Mouse (Mus musculus): ENCODE measurements around the gene Zfp628. TPM values are rescaled to one million over a fixed set of nuclear protein-coding genes. Genes with fewer than 3 reads are reported as not detected.

Gene Zfp628
- 10 to 100 TPM; 12.6 to 13.0 TPM for total RNA-seq (2023)

DNA sequence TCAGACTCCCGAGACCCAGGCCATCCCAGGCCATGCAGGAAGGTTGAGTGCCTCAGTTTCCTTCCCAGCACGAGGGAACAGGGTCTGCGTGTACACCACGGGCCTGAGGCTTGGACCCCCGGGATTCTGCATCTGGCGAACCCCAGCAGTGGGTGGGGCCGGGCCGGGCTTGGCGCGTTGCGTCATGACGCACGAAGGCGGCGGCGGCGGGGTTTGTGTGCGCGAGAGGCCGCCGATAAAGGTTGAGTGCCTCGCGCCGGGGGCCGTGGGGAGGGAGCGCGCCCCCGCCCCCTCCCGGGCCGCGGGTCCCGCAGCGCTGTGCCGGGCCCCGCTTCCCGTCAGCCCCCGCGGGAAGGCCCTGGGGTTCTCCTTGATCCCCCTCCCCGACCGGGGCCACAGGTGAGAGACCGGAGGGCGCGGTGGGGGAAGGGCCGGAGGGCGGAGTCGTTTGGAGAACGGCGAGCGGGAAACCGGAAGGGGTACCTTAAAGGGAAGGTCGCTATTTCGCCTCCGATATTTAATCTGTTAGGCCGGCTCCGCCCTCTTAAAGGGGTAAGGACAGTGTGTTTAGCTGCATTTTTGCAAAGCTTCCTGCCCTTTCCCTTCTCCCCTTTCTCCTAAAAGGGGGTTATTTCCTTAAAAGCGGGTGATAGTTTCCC lies at the start of gene Zfp628:
Gene Zfp628 (plus strand): TSS at position 211 of the 659 bp plus-strand sequence.

DNA sequence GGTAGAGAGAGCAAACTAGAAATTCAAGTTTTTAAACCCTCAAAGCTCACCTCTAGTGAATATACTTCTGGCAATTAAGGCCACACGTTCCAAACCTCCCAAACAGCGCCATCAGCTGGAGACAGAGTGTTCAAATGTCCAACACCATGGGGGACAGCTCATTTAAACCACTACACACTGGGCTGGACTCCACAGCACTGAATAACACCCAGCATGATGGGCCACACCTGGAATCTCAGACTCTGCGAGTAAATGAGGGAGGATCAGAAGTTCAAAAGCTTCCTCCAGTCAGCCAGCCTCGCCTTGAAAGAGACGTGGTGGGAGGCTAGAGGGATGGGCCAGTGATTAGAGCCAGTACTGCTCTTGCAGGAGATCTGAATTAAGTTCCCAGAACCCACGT lies 44.9 kb upstream of the Zfp628 start, which contains the start of gene Isoc2b:
Gene Isoc2b (minus strand): TSS at position 126 of the 400 bp plus-strand sequence.

DNA sequence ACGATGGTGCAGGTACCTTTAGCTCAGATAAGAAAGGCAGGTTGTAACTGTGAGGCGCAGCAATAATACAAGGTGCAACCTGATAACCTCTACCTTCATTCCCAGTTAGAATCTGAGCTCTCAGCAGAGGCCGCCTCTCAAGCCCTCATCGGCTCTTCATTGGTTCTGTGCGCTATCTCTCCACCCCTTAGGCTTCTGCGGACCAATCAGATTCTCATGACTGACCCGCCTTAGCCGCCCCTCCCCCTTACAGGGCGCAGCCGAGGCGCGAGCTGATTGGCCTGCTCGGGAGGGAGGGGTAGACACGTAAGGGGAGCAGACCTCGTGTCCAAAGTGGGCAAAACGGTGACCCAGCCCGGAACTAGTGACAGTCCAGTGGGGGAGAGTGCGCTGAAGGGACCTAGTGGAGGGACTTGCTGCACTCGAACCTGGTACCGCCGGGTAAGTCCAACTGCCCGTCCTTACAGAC lies 38.2 kb upstream of the Zfp628 start, which contains the start of gene Isoc2a:
Gene Isoc2a (plus strand): TSS at position 401 of the 469 bp plus-strand sequence.

DNA sequence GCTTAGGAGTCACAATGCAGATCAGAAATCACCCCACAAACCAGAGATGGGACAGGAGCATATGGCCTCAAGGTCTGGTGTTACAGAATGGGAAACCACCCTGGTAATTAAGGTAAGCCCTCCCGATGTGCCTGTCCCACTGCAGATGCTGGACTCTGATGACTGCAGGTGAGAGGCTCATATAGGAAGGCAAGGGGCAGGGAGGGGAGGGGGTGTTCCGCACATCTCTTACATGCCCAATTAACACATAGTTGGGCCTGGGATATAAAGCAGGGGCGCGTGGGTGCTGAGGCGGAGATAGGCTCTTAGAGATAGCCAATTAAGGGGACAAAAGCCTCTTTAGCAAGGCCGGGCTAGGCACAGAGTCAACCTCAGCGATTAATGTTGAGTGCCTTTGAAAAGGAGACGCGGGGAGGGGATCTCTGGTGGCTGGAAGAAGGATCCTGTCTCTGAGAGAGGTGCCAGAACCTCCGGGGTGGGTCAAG lies 8.5 kb upstream of the Zfp628 start, which contains the start of gene Gm36210:
Gene Gm36210 (minus strand): TSS at position 51 of the 485 bp plus-strand sequence.

DNA sequence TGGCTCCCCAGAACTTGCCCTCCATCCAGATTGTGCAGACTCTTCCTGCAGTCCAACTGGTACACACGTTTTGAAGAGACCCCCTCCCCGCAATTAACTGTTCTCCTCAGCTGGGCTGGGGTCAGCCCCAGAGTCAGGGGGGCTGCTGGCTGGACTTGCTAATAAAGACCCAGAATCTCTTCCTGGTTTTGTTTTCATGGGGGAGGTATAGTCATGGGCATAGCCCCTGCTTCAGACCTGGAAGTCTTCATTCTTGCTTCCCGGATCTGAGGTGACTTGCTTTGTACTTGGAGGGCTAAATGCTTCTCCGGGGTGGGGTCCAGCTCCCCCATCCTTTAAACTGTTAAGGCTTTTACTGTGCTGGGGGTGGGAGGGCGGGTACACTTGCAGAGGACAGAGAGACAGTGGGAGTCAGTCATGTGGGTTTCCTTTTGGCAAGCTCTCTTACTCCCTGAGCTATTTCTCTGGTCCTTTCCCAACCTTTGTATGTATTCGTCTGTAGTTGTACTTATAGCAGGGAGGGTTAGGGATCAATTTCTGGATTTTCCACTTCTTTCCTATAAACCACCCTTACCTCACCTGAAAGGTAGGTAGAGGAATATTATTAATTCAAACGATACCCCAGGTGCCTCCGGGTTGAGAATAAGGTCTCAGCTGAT lies 6.9 kb downstream of the Zfp628 start, which contains the start of gene Nat14:
Gene Nat14 (plus strand): TSS at position 205 of the 659 bp plus-strand sequence.

DNA sequence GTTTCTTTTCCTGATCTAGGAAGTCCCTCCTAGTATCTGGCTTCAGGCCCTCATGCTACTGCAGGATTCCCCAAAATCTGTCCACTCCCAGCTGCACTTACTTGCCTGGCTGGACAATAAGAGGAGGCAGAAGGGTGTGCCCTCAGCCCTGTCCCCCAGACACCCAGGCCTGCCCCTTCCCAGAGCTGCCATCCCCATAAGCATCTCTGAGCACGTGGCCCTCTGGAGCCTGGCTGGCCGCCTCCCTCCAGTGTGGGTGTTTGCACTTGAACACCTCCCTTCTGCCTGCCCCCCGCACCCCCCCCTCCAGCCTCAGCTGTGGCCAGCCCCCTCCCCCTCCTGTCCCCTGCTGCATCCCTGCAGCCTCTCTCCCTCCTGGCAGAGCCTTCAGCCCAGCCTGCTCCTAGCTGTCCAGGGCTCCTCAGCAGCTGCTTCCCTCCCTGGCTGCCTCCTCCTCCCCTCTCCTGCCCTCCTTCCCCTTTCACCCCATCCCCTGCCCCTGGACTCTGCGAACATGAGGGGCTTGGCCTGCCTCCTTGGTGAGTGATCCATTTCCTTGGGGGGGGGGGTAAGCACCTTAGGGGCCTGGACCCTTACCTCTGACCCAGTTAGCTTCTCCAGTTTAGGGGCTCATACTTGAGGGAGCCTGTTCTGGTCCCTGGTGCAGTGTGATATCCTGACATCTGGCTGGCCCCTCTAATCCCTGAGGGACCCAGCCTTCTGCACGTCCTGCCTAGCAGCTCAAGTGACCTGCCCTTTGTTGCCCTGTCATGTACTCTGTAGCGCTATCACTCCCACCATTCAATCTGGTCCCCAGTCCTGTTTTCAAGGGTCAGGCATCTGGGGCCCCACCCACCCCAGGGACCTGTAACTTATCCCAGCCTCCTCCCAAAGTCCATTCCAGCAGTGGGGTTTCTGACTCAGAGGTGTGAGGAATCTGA lies 10.7 kb downstream of the Zfp628 start, which contains the start of gene Ssc5d:
Gene Ssc5d (plus strand): TSS at position 345 of the 941 bp plus-strand sequence.

DNA sequence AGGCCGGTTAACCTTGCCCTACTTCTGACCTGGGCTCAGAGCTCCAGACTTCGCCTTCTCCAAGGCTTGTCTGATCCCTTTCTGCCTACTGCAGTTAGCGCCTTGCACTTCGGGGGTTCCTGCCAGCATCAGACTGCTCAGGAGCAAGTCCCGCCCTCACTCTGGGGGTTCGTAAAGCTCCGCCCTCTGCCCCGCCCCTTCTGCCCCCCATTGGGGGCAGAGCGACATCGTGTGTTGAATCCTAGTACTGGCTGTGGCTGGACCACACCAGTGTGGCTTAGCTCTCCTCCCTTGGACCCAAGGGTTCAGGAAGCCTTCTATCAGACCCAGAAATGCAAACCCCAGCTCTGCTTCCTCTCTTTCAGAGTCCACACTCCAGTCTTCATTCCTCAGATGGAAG lies 49.3 kb downstream of the Zfp628 start, which contains the start of gene Sbk2:
Gene Sbk2 (minus strand): TSS at position 135 of the 400 bp plus-strand sequence.

GRCm38 (mm10) chr7:4971068-4971467 lies 56.1 kb downstream of the Zfp628 start, which contains the start of gene Sbk3:
Gene Sbk3, minus strand, starts transcription at chr7:4971168.

Other genes starting within 250 kb of the Zfp628 start
- gene Hspbp1, start 230.1 kb upstream of the Zfp628 start, total RNA-seq (2023): 10 to 100 TPM; 15.7 to 22.2 TPM
- under 1 TPM in 1 of 2 experiments, not detected in 1; 0.28 TPM for gene Brsk1, start 224.6 kb upstream of the Zfp628 start, total RNA-seq (2023)
- gene Tmem150b, start 190.0 kb upstream of the Zfp628 start, total RNA-seq (2023): 10 to 100 TPM; 20.0 to 21.3 TPM
- gene Kmt5c, start 175.1 kb upstream of the Zfp628 start, total RNA-seq (2023): 100 to 1,000 TPM; 113 TPM
- 10 to 100 TPM; 36.5 to 36.7 TPM for gene Cox6b2, start 162.1 kb upstream of the Zfp628 start, total RNA-seq (2023)
- gene Fam71e2, start 143.9 kb upstream of the Zfp628 start, total RNA-seq (2023): not detected
- not detected for gene Il11, start 132.4 kb upstream of the Zfp628 start, total RNA-seq (2023)
- gene Tmem190, start 132.3 kb upstream of the Zfp628 start, total RNA-seq (2023): not detected
- 1 to 10 TPM; 2.1 to 2.4 TPM for gene Tmem238, start 125.6 kb upstream of the Zfp628 start, total RNA-seq (2023)
- 1,000 to 10,000 TPM in 1 of 2 experiments, 100 to 1,000 TPM in 1; 932 to 1,065 TPM for gene Rpl28, start 122.3 kb upstream of the Zfp628 start, total RNA-seq (2023)
- 100 to 1,000 TPM; 229 to 230 TPM for gene Ube2s, start 102.6 kb upstream of the Zfp628 start, total RNA-seq (2023)
- gene Shisa7, start 70.5 kb upstream of the Zfp628 start, total RNA-seq (2023): not detected
- 1 to 10 TPM; 4.5 to 7.4 TPM for gene Isoc2b, start 45.0 kb upstream of the Zfp628 start, total RNA-seq (2023)
- gene Isoc2a, start 38.1 kb upstream of the Zfp628 start, total RNA-seq (2023): 1 to 10 TPM; 5.8 to 7.4 TPM
- not detected for gene Gm36210, start 8.7 kb upstream of the Zfp628 start, total RNA-seq (2023)
- 1 to 10 TPM; 2.3 to 3.0 TPM for gene Nat14, start 6.8 kb downstream of the Zfp628 start, total RNA-seq (2023)
- under 1 TPM; 0.07 to 0.42 TPM for gene Ssc5d, start 10.6 kb downstream of the Zfp628 start, total RNA-seq (2023)
- not detected for gene Sbk2, start 49.2 kb downstream of the Zfp628 start, total RNA-seq (2023)
- gene Sbk3, start 56.0 kb downstream of the Zfp628 start, total RNA-seq (2023): not detected
- 1 to 10 TPM; 4.7 to 5.2 TPM for gene Zfp579, start 80.9 kb downstream of the Zfp628 start, total RNA-seq (2023)
- gene Zfp524, start 99.2 kb downstream of the Zfp628 start, total RNA-seq (2023): 10 to 100 TPM; 13.7 to 14.8 TPM
- gene Fiz1, start 99.5 kb downstream of the Zfp628 start, total RNA-seq (2023): 10 to 100 TPM; 26.8 to 27.6 TPM
- gene Gm44973, start 100.3 kb downstream of the Zfp628 start, total RNA-seq (2023): not detected
- gene Zfp865, start 105.2 kb downstream of the Zfp628 start, total RNA-seq (2023): 10 to 100 TPM; 28.4 to 28.5 TPM
- under 1 TPM; 0.42 to 0.70 TPM for gene Ccdc106, start 105.3 kb downstream of the Zfp628 start, total RNA-seq (2023)
- gene 4632433K11Rik, start 118.9 kb downstream of the Zfp628 start, total RNA-seq (2023): under 1 TPM in 1 of 2 experiments, not detected in 1; 0.71 TPM
- gene Zfp784, start 123.2 kb downstream of the Zfp628 start, total RNA-seq (2023): 1 to 10 TPM; 2.1 to 2.6 TPM
- not detected for gene Zfp580, start 136.3 kb downstream of the Zfp628 start, total RNA-seq (2023)
- 100 to 1,000 TPM; 211 to 222 TPM for gene U2af2, start 146.9 kb downstream of the Zfp628 start, total RNA-seq (2023)
- 100 to 1,000 TPM; 143 to 145 TPM for gene Epn1, start 165.0 kb downstream of the Zfp628 start, total RNA-seq (2023)
- gene Rfpl4, start 201.7 kb downstream of the Zfp628 start, total RNA-seq (2023): not detected
- gene Rasl2-9, start 210.7 kb downstream of the Zfp628 start, total RNA-seq (2023): not detected
- not detected for gene Vmn1r55, start 234.5 kb downstream of the Zfp628 start, total RNA-seq (2023)

Measured in neutrophil, adult 83 days (primary cell).